Mouse (Mus musculus) yolk sac, embryonic 10.5 days (tissue): ENCODE measurements at regions not wholly inside any gene's neighbourhood (a gene's known extent, or its start where the extent isn't known, plus 50 kb on each side); places are given as distances from the start of the nearest gene placed in this dataset.

Experiments used
- DNase-seq: peaks from one replicate; pipeline ENCODE4 v3.0.0-alpha.2; 2017; ENCODE audit warnings: low spot score

DNA sequence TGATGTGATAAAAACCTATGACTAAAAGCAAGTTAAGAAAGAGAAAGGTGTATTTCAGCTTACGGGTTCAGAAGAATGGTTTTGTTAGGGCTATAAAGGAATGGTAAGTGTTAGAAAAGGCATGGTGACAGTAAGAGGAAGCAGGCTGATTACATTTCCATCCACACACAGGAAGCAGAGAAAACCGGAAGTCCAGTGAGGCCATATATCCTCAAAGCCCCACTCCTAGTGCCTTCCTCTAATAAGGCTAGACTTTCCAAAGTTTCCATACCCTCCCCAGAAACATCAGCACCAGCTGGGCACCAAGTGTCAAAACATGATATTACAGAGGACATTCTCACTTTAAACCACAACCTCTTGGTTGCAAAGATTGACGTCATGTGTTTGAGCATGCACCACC is 316.3 kb downstream of the Klf5 start:
- no peak for DNase-seq

DNA sequence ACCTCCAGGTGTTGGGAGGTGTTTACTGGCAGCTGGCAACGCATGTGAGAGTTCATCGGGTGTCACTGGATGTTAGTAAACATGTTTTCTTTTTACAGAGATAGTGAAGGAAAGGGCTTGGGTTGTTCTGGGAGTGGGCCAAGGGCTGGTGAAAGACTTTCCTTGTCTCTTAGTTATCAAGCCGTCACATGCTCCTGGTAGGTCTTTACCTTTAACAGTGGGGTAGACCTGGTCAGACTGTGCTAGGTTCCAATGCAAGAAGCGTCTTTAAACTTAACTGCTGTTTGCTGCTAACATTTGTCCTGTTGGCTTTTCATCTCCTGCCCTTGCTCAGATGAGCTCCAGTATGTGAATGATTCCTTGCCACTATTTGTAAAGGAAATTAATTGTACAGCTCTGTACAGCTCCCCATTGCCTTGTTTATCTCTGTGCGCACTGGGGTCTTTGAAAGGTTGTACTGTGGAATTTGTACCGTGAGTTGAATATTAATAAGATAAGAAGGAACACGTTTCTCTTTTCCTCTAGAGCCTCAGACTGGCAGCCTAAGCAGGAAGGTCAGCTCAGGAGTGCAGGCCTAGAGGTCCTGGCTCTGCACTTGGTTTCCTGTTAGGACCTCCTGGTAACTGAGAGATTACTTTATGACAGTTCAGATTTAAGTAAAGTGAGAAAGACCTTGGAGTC is 318.3 kb downstream of the Klf5 start:
- peak; percentile 67 for DNase-seq

DNA sequence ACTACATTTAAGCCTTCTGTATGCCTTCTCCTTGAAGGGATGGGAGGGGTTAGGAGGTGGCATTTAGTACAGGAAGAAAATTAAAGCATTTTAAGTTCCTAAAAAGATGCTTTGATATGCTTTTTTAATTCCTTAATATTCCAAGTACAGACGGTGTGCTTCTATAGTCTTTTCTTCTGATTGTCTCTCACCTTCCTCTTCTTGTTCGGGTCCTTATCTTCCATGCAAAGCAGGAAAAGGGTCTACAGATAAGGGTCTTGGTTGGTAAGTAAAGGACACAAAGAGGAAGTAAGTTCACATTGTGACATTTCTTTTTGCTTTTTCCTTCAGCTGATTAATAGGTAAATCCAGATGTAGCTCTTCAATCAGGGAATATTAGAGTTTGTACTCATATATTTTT is 318.9 kb downstream of the Klf5 start:
- DNase-seq, result no peak

DNA sequence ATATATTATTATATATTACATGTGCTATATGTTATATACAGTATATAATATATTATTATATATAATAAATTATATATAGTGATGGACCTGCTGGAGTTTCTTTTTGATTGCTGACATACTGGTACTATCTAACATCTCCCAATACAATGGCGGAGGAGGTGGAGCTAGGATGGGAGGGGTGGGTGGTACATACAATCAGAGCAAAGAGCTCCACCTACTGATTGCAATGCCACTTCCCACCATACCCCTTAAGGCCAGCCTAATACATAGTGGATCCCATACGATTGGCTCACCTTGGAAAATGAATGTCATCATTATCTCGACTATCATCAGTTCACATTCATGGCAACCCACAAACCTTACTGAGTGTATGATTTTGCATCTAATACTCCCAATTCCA is 323.0 kb downstream of the Klf5 start:
- DNase-seq, result no peak

DNA sequence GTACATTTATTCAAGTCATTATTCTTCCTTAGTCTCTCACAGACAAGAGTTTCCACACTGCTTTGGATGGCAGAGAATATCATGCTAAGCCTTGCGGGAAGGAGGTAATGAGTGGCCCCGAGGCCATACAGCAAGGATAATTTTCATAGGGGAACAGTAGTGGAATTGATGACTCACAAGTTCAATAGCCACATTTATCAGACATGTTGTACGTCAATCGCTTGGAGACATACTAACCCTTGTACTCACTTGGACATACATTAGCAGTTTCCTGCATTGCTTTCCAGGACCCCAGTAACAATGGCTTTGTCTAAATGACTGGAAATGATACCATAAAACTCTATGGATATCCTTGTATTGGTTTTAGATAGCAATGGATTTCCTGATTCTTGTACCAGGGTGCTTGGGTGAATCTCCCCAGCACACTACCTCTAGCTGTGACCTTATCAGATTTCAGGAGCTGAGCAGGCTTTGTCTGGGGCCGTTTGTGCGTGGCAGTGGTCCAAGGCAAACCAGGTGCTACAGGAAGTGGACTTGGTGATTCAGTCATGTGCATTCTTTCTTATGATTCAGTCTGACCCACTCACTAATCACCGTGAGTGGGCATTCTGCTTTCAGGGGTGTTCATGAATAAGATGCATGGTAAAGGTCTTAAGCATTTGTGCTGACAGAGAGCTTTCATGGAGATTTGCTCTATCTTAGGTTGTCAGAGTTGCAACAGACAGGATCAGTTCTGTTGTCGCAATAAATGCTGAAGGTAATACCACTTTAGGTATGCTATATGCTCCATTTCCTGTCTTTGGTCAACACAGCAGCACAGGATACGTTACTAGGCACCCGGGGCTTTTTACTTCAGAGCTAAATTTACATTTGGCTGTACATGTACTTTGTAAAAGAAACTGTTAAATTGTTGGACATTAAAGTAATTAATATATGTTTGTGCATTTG is 326.2 kb downstream of the Klf5 start:
- no peak for DNase-seq

DNA sequence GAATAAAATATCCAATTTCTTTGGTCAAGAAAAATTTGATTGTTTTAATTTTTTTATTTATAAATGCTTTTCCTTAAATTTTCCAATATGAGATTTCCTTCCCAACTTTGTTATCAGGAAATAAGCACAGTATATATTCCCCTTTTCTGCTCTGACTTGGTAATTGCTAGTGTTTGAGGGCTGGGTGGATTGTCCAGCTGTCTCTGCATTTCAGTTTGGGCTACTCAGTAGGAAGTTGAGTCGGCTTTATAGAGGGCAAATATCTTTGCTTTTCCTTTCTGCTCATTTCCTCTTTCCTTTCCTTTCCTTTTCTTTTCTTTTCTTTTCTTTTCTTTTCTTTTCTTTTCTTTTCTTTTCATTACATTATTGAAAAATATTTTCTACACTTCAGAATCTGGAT is 329.1 kb downstream of the Klf5 start:
- no peak for DNase-seq

DNA sequence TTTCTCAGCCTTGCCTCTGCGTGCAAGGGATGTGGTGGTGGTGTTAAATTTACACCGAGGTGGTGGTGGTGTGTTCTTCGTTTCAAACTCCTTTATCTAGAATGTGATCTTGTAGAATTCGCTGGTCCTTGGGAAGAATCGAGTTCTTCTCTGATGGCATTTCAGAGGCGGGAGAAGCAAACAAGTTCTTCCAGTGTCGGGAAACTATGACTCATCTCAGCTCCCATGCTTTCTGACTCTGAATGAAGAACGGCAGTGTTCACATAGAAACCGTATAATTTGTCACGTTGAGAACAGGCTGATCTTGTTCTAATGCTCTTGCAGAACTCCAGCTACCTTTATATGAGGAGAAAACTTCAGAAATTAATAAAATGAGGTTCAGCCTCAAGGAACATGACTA is 332.6 kb downstream of the Klf5 start:
- DNase-seq, result no peak

DNA sequence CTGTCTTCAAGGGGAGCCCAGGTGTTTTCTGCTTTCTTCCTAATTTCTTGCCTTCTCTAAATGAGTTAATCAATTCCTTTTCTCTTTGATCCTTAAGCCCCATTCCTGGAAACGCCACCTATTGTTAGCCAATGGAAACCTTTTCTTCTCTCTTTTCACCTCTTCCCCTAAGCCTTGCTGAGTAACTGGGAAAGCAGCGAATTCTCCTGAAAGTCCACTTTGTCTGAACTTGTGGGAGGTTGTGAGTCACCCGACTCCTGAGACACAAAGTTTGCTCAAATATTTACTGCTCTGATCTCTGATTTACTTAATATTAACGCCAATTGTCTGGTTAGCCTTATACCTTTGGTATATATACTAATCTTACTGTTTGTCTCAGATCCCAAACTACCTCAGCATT is 334.0 kb downstream of the Klf5 start:
- DNase-seq, result peak; percentile 35

DNA sequence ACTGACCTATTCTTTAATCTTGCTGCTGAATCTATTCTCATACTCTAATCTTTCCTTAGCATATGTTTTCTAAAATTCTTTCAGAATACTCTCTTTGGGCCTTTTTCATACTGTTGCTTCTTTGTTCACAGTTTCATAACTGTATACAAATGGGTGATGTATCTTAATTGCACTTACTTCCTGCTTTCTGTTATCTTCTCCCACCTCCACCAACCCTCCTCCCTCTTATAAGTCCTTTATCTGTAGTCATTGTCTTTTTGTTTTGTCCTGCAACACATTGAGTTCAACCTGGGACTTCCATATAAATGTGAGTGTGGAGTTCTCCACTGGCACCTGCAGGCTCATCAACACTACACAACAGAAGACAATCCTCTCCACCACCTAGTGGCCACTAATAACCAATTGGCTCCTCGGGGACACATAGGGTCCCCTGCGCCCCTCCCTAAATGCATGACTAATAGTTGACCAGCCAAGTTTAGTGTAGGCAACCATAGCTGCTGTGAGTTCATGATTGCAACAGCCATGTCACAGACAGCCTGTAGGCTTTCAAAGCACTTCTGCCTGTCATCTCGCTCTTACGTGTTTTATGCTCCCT is 337.2 kb downstream of the Klf5 start:
- no peak for DNase-seq

DNA sequence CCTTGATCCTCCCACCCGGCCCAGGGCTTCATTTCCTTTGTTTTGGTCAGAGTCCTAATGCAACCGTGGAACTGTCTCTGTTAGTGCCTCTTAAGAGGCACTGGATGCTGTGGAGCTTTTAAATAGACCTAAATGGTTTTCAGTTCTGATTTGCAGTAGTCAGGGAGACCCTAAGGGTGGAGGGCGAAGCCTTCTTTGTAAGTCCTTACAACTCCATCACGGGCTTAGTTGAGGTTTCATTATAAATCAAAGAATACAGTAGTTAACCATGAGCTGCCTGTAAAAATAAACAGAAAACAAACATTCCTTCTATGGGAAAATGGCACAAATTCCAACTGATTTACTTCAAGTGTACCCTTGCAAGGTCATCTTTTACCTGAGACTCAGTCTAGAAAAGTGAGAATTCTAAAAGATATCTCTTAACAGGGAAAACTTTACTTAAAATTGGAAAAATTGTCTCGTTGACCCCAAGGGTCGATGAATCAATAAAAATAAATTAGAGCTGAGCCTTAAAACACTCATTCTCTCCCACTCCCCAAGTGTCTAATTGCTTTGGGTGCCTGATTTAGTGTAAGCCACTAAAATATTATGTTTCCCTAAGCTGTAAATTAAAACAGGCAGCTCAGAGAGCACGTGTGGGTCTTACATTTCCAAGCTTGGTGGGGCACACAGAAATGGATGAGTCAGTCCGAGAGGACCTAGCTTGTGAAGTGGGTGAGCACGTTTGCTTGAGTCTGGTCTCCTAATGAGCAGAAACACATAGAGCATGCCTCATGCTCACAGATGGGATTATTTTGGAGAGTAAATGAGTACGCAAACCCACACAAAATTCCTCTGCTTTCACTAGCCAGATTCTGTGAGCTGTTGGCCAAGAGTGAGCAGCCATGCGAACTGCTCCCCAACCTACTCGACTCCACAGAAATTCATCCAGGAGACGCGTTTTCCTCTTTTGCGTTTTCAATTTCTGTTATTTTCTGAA is 343.3 kb downstream of the Klf5 start:
- DNase-seq, result no peak

DNA sequence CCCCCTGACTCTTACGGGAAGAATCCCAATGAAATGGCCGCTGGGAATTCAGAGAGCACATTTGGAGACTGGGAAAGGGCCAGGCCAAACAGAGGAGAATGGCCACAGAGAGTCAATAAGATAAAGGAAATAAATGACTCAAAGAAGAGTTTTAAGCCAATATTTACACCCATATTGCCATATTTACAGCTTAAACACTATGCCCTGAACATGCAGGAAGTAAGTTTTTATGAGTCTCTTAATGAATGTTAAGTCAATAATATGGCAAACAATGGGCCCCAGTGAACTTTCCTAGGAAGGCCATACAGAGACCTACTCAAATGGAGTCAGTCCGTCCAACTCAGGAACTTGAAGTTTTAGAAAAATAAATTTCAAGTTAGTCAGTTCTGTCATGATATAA is 347.8 kb downstream of the Klf5 start:
- no peak for DNase-seq

DNA sequence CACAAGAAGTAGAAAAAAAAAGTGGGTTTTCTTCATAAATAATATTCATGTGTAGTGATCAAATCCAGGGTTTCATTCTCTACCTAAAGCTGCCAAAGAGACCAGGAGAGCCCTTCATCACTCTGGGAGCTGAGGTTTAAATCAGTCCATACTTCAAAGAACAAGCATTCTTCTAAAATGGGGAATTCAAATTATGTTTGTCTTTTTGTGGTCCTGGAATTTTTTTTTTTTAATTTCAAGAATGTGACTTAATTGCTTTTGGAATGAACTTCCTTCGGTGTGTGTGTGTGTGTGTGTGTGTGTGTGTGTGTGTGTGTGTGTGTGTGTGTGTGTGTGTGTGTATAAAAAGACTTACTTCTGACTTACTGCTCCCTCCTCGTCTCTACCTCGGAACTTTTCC is 375.9 kb downstream of the Klf5 start:
- DNase-seq, result no peak

DNA sequence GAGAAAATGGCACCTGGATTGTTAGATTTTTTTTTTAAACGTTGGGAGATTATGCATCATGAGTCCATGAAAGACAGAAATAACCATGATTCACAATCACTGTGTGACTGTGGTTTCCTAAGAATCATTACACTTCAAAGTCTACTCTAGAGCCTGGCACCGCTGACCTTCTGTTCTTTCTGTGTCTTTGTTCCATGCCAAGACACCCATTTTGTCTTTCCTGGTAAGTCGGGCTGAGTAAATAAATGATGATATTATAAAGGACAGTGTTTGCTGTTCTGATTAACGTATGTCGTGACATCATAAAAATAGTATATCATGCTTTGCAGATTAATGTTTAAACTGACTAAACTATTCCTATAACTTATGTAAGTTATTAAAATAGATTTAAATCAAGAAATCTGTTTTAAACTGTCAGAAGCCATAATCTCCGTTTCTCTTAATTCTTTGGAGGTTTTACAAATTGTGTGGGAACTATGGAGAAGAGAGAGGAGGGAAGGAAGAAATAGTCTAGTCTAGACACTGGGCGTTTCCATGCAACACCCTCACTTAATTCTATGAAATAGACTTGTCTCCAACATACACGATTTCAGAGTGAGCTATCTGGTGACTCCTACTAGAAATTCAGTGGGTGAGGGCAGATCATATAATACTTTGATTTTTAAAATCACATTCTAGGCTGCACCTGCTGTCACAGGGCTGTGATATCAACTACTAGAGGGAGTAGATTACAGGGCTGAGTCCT is 388.7 kb downstream of the Klf5 start:
- no peak for DNase-seq

DNA sequence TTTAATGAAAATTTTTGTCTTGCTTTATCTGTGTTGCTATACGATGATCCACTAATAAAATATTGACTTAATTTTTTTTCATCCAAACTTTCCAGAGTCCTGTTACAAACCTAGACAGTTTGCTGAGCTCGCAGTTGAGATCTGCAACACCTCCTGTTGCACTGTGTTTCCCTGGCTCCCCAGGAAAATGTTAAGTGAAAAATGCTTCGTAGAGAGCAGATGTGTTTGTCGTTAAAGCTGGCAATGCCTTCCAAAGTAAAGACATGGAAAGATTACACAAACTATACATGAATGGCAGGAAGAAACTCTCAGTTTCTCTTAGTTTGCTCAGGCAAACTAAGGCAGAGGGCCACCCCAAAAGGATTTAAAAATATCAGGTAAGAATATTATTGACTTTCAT is 389.9 kb downstream of the Klf5 start:
- DNase-seq, result no peak

DNA sequence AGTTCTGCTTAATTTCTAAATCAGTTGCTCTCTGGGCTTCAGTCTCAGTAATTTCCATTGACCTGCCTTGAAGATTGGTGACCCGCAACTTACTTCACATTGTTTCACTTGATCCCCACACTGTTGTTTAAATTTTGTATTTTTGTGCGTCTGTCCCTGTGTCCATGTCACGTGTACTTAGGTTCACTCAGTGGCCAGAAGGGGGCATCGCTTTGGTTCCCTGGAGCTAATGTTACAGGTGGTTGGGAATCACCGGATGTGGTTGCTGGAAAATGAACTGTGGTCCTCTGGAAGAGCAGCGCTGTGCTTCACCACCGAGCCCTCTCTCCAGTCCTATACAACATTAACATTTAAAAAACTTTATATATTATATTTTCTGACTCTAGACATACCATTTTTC is 397.8 kb downstream of the Klf5 start:
- DNase-seq, result no peak

DNA sequence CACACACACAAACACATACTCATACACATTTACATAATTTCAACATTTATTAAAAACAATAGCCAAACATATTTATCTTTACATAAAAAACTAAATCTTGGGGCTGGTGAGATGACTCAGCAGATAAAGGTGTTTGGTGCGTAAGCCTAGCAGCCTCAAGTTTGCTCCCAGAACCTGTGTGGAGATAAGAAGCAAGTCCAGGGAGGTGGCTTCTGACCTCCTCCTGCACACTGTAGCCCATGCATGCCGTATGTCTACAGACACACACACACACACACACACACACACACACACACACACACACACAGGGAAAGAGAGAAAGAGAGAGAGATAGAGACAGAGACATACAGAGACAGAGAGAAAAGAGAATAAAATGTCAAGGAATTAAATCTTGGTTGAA is 401.1 kb downstream of the Klf5 start:
- no peak for DNase-seq

DNA sequence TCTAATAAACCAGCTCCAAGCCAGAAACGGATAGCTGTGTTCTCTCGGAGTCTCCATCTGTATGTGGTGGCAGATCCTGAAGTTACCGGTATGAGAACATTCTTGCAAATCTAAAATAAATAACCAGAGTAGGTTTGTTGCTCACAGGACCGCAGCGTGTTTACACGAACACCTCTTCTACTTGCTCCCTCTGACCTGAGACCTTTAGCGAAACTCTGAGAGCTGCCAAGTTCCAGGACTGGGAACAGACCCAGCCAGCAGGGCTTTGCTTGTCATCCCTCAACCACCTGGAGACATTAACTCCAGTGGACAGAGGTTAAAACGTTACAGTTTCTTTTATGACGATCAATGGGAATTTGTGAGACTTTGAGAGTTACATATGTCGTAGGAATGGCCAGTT is 407.5 kb downstream of the Klf5 start:
- no peak for DNase-seq

DNA sequence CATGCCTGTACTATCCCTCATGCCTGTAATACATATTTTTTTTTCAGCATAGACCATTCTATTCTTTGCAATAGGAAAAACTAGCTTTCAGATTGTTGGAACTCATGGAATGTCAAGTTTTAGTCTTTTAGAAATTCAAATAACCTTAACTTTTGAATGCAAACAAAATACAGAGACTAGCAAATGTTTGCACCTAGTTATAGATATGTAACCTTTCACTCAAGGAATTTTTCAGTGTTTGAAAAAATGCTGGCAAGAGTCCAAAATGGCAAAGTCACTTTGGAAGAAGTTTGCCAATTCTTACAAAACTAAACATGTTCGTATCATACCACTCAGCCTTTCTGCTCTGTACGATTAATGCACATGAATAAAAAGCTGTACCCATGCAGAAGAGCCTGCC is 409.6 kb downstream of the Klf5 start:
- DNase-seq, result no peak

DNA sequence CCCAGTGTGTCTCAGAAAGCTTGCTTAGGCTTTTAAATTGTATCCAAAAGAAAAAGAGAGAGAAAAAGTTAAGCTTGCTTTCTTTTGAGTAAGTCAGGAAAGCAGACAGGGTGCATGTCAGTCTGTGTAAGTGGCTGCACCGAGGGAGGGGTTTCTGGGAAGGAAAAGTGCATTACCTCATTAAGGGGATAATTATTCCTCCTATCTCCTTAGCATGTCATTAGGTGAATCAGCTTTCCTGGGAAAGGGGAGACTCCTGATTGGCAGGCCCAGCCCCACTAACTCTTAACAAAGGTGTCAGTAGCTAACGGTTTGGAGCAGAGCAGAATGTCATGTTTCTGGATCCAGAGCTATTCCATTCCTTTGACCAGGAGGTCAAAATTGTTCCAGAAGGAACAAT is 411.3 kb downstream of the Klf5 start:
- DNase-seq, result no peak

DNA sequence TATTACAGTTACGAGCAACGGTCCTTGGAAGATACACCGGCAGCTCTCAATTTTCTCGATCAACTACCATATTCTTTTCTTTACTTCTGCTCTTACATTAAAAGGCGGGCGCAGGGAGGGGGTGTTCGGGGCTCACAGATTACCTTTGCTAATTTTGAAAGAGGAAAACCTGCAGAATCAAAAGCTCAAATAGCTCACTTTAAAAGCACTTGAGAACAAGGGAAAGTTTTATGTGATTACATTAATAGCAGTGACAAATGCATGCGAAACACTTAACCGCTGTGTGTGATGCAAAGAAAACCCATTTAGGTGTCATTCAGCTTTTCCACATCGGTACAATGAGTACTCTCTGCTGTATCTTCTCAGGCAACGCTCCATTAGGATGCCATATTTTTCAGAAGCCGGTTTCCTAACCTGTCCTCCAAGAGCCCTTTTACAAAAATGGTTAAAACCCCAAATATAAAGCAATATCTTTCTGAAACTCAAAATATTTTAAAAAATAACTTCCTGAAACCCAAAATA is 412.2 kb downstream of the Klf5 start:
- DNase-seq, result no peak

DNA sequence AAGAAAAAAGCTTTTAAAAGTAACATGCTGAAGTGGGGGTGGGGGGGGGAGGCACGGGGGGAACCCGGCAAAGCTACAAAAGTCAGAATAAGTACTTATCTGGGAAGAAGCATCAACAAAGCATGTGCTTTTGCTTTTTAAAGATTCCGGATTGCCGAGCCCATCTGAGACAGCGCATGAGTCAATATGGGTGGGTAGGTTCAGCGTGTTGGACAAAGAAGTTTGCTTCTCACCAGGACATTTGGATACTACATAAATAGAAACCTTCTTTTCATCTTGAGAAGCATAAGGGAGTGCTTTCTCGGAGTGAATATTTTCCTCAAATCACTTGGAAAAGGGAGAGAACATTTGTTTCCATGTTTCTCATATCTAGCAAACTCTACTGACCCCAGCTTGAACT is 414.1 kb downstream of the Klf5 start:
- no peak for DNase-seq
